Mouse (Mus musculus): Measurements from ENCODE around the gene Nemf. TPM values are rescaled to one million over a fixed set of nuclear protein-coding genes. Genes with fewer than 3 reads are reported as not detected.

The Nemf gene
- total and polyA plus RNA-seq, 2 experiments from 2014 or later = 47.7 to 64.7 TPM

DNA sequence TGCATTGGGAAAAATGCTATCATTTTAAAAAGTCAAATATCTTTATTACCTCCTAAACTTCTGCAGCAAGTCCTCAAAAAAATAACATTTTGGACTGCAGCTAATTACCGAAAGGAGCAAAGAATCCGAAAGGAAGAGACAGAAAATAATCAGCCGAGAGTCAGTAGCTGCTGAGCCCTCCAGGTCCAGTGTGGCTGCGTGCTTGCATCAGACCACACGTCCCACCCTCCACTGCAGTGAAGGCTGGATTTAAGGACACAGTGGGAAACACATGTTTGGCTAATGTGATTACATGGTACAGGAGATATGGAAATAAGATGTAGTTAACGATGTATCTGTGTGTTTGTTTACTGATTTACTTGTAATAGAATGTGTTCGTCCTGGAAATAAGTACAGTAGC, 73.8 kb downstream of the Nemf start:
- no peak overlapping the region for H3K4me2 ChIP-seq (ENCODE audit: low read depth)
- H3K4me1 ChIP-seq (ENCODE audit: insufficient read depth) = no peaks in the 10 kb centered on the region
- 84% methylated on average over 7 of the region's 7 CpGs for WGBS
- no peak overlapping the region for H3K9ac ChIP-seq
- DNase-seq = no peak
- H3K27ac ChIP-seq (ENCODE audit: low read depth, low read length) = no peak overlapping the region
- no peak overlapping the region for H3K4me3 ChIP-seq (ENCODE audit: low read depth, low read length)
- no peak for ATAC-seq
- H3K9me3 ChIP-seq (ENCODE audit: low read length) = no peaks in the 10 kb centered on the region
- TF ChIP-seq CTCF (IDR thresholded peaks at IDR 0.05; ENCODE audit: low read depth) = no peak
- no peaks in the 10 kb centered on the region for H3K36me3 ChIP-seq (ENCODE audit: insufficient read depth)
- H3K27me3 ChIP-seq (ENCODE audit: insufficient read depth, low read length) = no peaks in the 10 kb centered on the region

DNA sequence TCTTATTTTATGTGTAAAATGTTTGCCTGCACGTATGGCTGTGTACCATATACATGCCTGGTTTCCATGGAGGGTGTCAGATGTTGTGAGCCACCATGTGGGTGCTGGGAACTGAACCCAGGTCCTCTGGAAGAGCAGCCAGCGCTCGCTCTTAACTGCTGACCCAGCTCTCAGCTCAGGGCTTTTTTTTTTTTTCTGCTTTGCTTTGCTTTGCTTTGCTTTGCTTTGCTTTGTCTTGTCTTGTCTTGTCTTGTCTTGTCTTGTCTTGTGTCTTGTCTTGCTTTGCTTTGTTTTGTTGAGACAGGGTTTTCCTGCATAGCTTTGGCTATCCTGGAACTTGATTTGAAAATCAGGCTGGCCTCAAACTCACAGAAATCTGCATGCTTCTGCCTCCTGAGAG, 76.0 kb downstream of the Nemf start:
- Histone ChIP-seq H3K4me2 (ENCODE audit: low read depth) (no peak overlapping the region), H3K36me3 (ENCODE audit: insufficient read depth) (no peaks in the 10 kb centered on the region), H3K4me1 (ENCODE audit: insufficient read depth) (no peaks in the 10 kb centered on the region), H3K27ac (ENCODE audit: low read depth, low read length) (no peak overlapping the region), H3K27me3 (ENCODE audit: insufficient read depth, low read length) (no peaks in the 10 kb centered on the region), H3K9ac (no peak overlapping the region), H3K9me3 (ENCODE audit: low read length) (no peaks in the 10 kb centered on the region), H3K4me3 (ENCODE audit: low read depth, low read length) (no peak overlapping the region)
- ATAC-seq (no peak), DNase-seq (no peak)
- 92% methylated on average over 3 of the region's 3 CpGs for WGBS
- no peak for TF ChIP-seq CTCF (IDR thresholded peaks at IDR 0.05; ENCODE audit: low read depth)

DNA sequence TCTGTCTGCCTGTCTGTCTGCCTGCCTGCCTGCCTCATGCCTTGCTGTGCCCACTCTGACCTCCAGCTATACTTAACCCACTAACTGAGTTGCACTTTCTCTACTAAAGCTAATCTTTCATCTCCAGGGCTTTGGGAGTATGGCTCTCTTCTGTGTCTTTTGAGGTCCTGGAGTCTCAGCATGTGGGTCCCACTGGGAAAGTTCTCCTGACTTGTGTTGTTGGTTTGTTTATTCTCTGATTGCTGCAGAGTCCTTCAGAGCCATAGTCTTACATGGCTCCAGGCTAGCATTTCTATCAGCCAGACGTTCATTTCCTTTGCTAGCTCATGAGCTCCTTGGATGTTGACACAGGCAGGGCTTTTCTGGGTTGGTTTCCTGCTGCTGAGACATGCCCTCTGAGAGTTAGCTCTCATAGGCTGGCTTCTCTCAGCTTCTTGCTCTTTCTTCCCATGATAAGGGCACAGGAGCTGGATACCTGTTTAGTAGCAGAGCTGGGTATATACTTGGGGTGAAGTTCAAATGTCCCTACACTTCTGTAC, 77.0 kb downstream of the Nemf start:
- ATAC-seq (no peak), DNase-seq (no peak)
- Histone ChIP-seq H3K9ac (no peak overlapping the region), H3K4me3 (ENCODE audit: low read depth, low read length) (no peak overlapping the region), H3K4me1 (ENCODE audit: insufficient read depth) (no peaks in the 10 kb centered on the region), H3K9me3 (ENCODE audit: low read length) (no peaks in the 10 kb centered on the region), H3K36me3 (ENCODE audit: insufficient read depth) (no peaks in the 10 kb centered on the region), H3K27ac (ENCODE audit: low read depth, low read length) (no peak overlapping the region), H3K4me2 (ENCODE audit: low read depth) (no peak overlapping the region), H3K27me3 (ENCODE audit: insufficient read depth, low read length) (no peaks in the 10 kb centered on the region)
- no peak for TF ChIP-seq CTCF (IDR thresholded peaks at IDR 0.05; ENCODE audit: low read depth)
- 56% methylated on average over 1 of the region's 1 CpGs for WGBS

DNA sequence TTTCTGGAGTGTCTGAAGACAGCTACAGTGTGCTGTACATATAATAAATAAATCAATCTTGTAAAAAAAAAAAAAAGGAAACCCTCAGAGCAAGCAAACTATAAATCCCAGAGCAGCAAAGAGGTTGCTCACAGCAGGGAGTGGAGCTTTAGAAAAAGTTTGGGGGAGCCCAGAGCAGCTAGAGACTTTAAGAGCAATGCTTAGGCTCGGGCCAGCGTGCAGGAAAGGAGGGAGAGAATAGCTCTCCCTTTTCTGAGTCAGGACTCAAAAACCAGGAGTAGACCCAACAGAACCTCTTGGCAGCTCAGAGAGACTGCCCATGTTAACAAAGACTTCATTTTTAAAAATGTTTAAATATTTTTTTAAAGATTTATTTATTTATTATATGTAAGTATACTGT, 88.0 kb downstream of the Nemf start:
- no peak for ATAC-seq
- no peak for TF ChIP-seq CTCF (IDR thresholded peaks at IDR 0.05; ENCODE audit: low read depth)
- Histone ChIP-seq H3K4me1 (ENCODE audit: insufficient read depth) (no peaks in the 10 kb centered on the region), H3K9ac (no peak overlapping the region), H3K9me3 (ENCODE audit: low read length) (no peaks in the 10 kb centered on the region), H3K27ac (ENCODE audit: low read depth, low read length) (no peak overlapping the region), H3K4me2 (ENCODE audit: low read depth) (no peak overlapping the region), H3K36me3 (ENCODE audit: insufficient read depth) (no peaks in the 10 kb centered on the region), H3K27me3 (ENCODE audit: insufficient read depth, low read length) (no peaks in the 10 kb centered on the region), H3K4me3 (ENCODE audit: low read depth, low read length) (no peak overlapping the region)
- 74% methylated on average over 2 of the region's 2 CpGs for WGBS
- no peak for DNase-seq

DNA sequence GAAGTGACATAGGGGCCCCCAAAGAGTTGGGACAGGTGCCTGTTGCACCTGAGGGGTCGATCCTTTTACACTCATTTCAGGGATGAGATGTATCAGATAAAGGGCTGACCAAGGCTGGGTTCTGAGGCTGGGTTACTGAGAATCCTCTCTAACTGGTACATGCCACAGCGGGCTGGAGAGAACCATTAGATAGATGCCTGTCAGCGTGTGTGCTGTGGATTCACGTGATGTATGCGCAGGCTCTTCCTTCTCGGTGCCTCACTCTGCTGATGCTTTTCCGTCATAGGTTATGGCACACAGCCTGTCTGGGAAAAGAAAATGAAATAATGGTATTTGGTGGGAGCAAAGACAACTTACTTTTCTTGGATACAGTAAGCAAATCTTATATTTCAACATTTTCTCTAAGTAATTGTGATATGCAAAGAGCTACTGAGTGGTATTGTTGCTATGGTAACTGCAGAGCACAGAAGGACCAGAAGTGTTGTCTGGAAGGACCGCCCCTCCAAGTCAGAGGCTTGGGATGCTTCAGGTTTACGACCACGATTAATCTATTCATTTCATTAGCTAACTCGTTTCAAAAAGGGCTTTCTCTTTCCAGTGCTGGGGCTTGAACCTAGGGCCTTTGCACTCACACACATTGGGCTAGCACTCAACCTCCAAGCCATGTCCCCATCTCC, 88.9 kb downstream of the Nemf start:
- no peak for TF ChIP-seq CTCF (IDR thresholded peaks at IDR 0.05; ENCODE audit: low read depth)
- no peak overlapping the region; the same call in 1 of the 2 replicates for H3K4me2 ChIP-seq (ENCODE audit: low read depth)
- ATAC-seq (peak; percentile 76), DNase-seq (peak; percentile 35)
- H3K9ac ChIP-seq = no peak overlapping the region
- H3K4me3 ChIP-seq (ENCODE audit: low read depth, low read length) = no peak overlapping the region
- no peaks in the 10 kb centered on the region for H3K36me3 ChIP-seq (ENCODE audit: insufficient read depth)
- no peak overlapping the region for H3K27ac ChIP-seq (ENCODE audit: low read depth, low read length)
- no peaks in the 10 kb centered on the region for H3K9me3 ChIP-seq (ENCODE audit: low read length)
- no peaks in the 10 kb centered on the region for H3K27me3 ChIP-seq (ENCODE audit: insufficient read depth, low read length)
- no peaks in the 10 kb centered on the region for H3K4me1 ChIP-seq (ENCODE audit: insufficient read depth)
- WGBS = 66% methylated on average over 11 of the region's 11 CpGs

DNA sequence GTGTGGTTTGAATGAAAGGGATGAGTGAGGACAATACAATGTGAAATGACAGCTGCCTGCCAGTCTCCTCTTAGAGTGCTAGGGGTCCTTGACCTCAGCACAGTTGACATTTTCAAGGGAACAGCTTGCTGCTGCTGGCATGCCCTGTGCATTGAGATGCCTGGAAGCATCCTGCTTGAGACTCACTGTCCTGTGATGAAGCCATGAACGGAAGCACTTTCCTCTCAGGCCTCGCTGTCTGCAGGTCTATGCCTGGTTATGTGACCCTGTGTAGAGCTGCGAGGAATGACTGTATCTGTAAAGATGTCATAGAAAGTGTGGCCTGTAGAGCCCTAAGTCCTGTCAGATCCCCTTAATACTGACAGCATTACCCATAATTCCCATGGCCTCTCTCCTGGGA, 91.9 kb downstream of the Nemf start:
- no peak overlapping the region for H3K4me3 ChIP-seq (ENCODE audit: low read depth, low read length)
- H3K9me3 ChIP-seq (ENCODE audit: low read length) = no peaks in the 10 kb centered on the region
- no peak overlapping the region for H3K4me2 ChIP-seq (ENCODE audit: low read depth)
- WGBS = 93% methylated on average over 3 of the region's 3 CpGs
- no peaks in the 10 kb centered on the region for H3K36me3 ChIP-seq (ENCODE audit: insufficient read depth)
- no peak for ATAC-seq
- no peaks in the 10 kb centered on the region for H3K4me1 ChIP-seq (ENCODE audit: insufficient read depth)
- H3K27ac ChIP-seq (ENCODE audit: low read depth, low read length) = no peak overlapping the region
- no peaks in the 10 kb centered on the region for H3K27me3 ChIP-seq (ENCODE audit: insufficient read depth, low read length)
- H3K9ac ChIP-seq = no peak overlapping the region
- TF ChIP-seq CTCF (IDR thresholded peaks at IDR 0.05; ENCODE audit: low read depth) = no peak
- DNase-seq = no peak

DNA sequence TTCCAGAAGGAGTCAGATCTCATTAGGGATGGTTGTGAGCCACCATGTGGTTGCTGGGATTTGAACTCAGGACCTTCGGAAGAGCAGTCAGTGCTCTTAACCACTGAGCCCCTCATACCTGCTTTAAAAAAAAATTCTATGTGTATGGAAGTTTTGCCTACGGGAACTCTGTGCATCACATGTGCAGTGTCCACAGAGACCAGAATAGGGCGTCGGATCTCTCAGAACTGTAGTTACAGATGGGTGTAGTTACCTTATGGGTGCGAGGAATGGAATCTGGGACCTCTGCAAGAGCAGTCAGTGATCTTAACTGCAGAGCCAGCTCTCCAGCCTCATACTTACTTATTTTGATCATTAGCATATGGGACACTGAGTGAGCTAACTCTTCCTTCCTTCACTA, 94.7 kb downstream of the Nemf start:
- Histone ChIP-seq H3K9me3 (ENCODE audit: low read length) (no peaks in the 10 kb centered on the region), H3K27ac (ENCODE audit: low read depth, low read length) (no peak overlapping the region), H3K4me2 (ENCODE audit: low read depth) (no peak overlapping the region), H3K9ac (no peak overlapping the region), H3K36me3 (ENCODE audit: insufficient read depth) (no peaks in the 10 kb centered on the region), H3K4me1 (ENCODE audit: insufficient read depth) (no peaks in the 10 kb centered on the region), H3K4me3 (ENCODE audit: low read depth, low read length) (no peak overlapping the region), H3K27me3 (ENCODE audit: insufficient read depth, low read length) (no peaks in the 10 kb centered on the region)
- ATAC-seq (no peak), DNase-seq (no peak)
- WGBS = 92% methylated on average over 5 of the region's 5 CpGs
- TF ChIP-seq CTCF (IDR thresholded peaks at IDR 0.05; ENCODE audit: low read depth) = no peak

Small RNA genes within 50 kb of the gene (microRNA-seq; reads per million reads assigned to microRNA genes)
- gene Gm47299 = 0.24 to 0.77 reads per million in 2 experiments
- gene Gm47305 = 0 reads per million in 2 experiments

Other genes with a start within 250 kb of the Nemf start
- gene Rps29, start 198.0 kb downstream of the Nemf start, total RNA-seq (2014; rRNA removed) = 333 and 593 TPM in 2 replicates
- gene Rps29, start 198.0 kb downstream of the Nemf start, polyA plus RNA-seq (2015; fragmentation: Nextera tagmentation; extraction: Ambion mirVana) = 1,372 and 1,968 TPM in 2 replicates
- 0.71 and 0.85 TPM in 2 replicates for gene Lrr1, start 188.4 kb downstream of the Nemf start, total RNA-seq (2014; rRNA removed)
- gene Lrr1, start 188.4 kb downstream of the Nemf start, polyA plus RNA-seq (2015; fragmentation: Nextera tagmentation; extraction: Ambion mirVana) = 2.3 and 3.6 TPM in 2 replicates
- 194 and 311 TPM in 2 replicates for gene Rpl36al, start 173.1 kb downstream of the Nemf start, total RNA-seq (2014; rRNA removed)
- gene Rpl36al, start 173.1 kb downstream of the Nemf start, polyA plus RNA-seq (2015; fragmentation: Nextera tagmentation; extraction: Ambion mirVana) = 396 and 530 TPM in 2 replicates
- gene Mgat2, start 173.0 kb downstream of the Nemf start, total RNA-seq (2014; rRNA removed) = 61.7 and 66.6 TPM in 2 replicates
- gene Mgat2, start 173.0 kb downstream of the Nemf start, polyA plus RNA-seq (2015; fragmentation: Nextera tagmentation; extraction: Ambion mirVana) = 49.1 and 50.5 TPM in 2 replicates
- 4.5 and 5.7 TPM in 2 replicates for gene Gm49383, start 160.1 kb downstream of the Nemf start, total RNA-seq (2014; rRNA removed)
- 8.8 and 11.7 TPM in 2 replicates for gene Gm49383, start 160.1 kb downstream of the Nemf start, polyA plus RNA-seq (2015; fragmentation: Nextera tagmentation; extraction: Ambion mirVana)
- 6.7 and 6.8 TPM in 2 replicates for gene Dnaaf2, start 158.7 kb downstream of the Nemf start, total RNA-seq (2014; rRNA removed)
- 8.4 and 9.4 TPM in 2 replicates for gene Dnaaf2, start 158.7 kb downstream of the Nemf start, polyA plus RNA-seq (2015; fragmentation: Nextera tagmentation; extraction: Ambion mirVana)
- gene Gm49384, start 152.9 kb downstream of the Nemf start, total RNA-seq (2014; rRNA removed) = 0.52 and 5.1 TPM in 2 replicates
- gene Gm49384, start 152.9 kb downstream of the Nemf start, polyA plus RNA-seq (2015; fragmentation: Nextera tagmentation; extraction: Ambion mirVana) = 6.7 and 7.8 TPM in 2 replicates
- 3.8 and 5.0 TPM in 2 replicates for gene Pole2, start 129.0 kb downstream of the Nemf start, total RNA-seq (2014; rRNA removed)
- gene Pole2, start 129.0 kb downstream of the Nemf start, polyA plus RNA-seq (2015; fragmentation: Nextera tagmentation; extraction: Ambion mirVana) = 2.1 and 2.6 TPM in 2 replicates
- 11.2 and 12.8 TPM in 2 replicates for gene Klhdc1, start 116.0 kb downstream of the Nemf start, total RNA-seq (2014; rRNA removed)
- 22.0 and 23.7 TPM in 2 replicates for gene Klhdc1, start 116.0 kb downstream of the Nemf start, polyA plus RNA-seq (2015; fragmentation: Nextera tagmentation; extraction: Ambion mirVana)
- gene Klhdc2, start 60.5 kb downstream of the Nemf start, total RNA-seq (2014; rRNA removed) = 330 and 340 TPM in 2 replicates
- 260 and 264 TPM in 2 replicates for gene Klhdc2, start 60.5 kb downstream of the Nemf start, polyA plus RNA-seq (2015; fragmentation: Nextera tagmentation; extraction: Ambion mirVana)
- 108 and 110 TPM in 2 replicates for gene Arf6, start 15.0 kb upstream of the Nemf start, total RNA-seq (2014; rRNA removed)
- 52.9 and 56.3 TPM in 2 replicates for gene Arf6, start 15.0 kb upstream of the Nemf start, polyA plus RNA-seq (2015; fragmentation: Nextera tagmentation; extraction: Ambion mirVana)
- 1.6 and 1.8 TPM in 2 replicates for gene Gm9887, start 15.3 kb upstream of the Nemf start, total RNA-seq (2014; rRNA removed)
- 1.1 and 1.8 TPM in 2 replicates for gene Gm9887, start 15.3 kb upstream of the Nemf start, polyA plus RNA-seq (2015; fragmentation: Nextera tagmentation; extraction: Ambion mirVana)
- gene Vcpkmt, start 225.9 kb upstream of the Nemf start, total RNA-seq (2014; rRNA removed) = 8.9 and 13.8 TPM in 2 replicates
- gene Vcpkmt, start 225.9 kb upstream of the Nemf start, polyA plus RNA-seq (2015; fragmentation: Nextera tagmentation; extraction: Ambion mirVana) = 39.2 and 42.1 TPM in 2 replicates